Mouse (Mus musculus) heart, adult 8-10 months (tissue): ENCODE measurements at regions not wholly inside any gene's neighbourhood (a gene's known extent, or its start where the extent isn't known, plus 50 kb on each side); places are given as distances from the start of the nearest gene placed in this dataset.
"Not testable (repeated sequence)": the region's sequence is repeated elsewhere in the genome, so short reads cannot be mapped to it uniquely, and the experiment has no call there.

ENCODE experiments used
- DNase-seq: peaks from one replicate; pipeline ENCODE4 v3.0.0; 2022; ENCODE audit warnings: low spot score

GRCm38 (mm10) chr6:112564119-112564518, 74.4 kb upstream of the Oxtr start:
- DNase-seq: not testable (repeated sequence)

GRCm38 (mm10) chr6:112563659-112564058, 73.9 kb upstream of the Oxtr start:
- not testable (repeated sequence) for DNase-seq

GRCm38 (mm10) chr6:112562039-112562438, 72.3 kb upstream of the Oxtr start:
- DNase-seq: no peak

GRCm38 (mm10) chr6:112561568-112561967, 71.8 kb upstream of the Oxtr start:
- DNase-seq: no peak

- DNase-seq: no peak
These were observed 69.8 kb upstream of the Oxtr start for GRCm38 (mm10) chr6:112559549-112559948.

- DNase-seq: no peak
These were observed 67.8 kb upstream of the Oxtr start for GRCm38 (mm10) chr6:112557516-112557915.

- DNase-seq: no peak
These were observed 66.8 kb upstream of the Oxtr start for GRCm38 (mm10) chr6:112556401-112557165.

- no peak for DNase-seq
These were observed 64.3 kb upstream of the Oxtr start for GRCm38 (mm10) chr6:112554091-112554490.

GRCm38 (mm10) chr6:112553231-112553920, 63.6 kb upstream of the Oxtr start:
- no peak for DNase-seq

- DNase-seq: peak; percentile 36
These were observed 62.8 kb upstream of the Oxtr start for GRCm38 (mm10) chr6:112552560-112552959.

GRCm38 (mm10) chr6:112551298-112551697, 61.6 kb upstream of the Oxtr start:
- DNase-seq: no peak

GRCm38 (mm10) chr6:112547251-112547650, 57.5 kb upstream of the Oxtr start:
- DNase-seq: no peak

- no peak for DNase-seq
These were observed 56.3 kb upstream of the Oxtr start for GRCm38 (mm10) chr6:112546033-112546432.

GRCm38 (mm10) chr6:112544315-112544714, 54.6 kb upstream of the Oxtr start:
- peak; percentile 15 for DNase-seq

- no peak for DNase-seq
These were observed 52.9 kb upstream of the Oxtr start for GRCm38 (mm10) chr6:112542692-112543091.
